Mouse (Mus musculus): ENCODE data around the gene Ets1. TPM values are rescaled to one million over a fixed set of nuclear protein-coding genes. Genes with fewer than 3 reads are reported as not detected.

The Ets1 gene
- polyA plus RNA-seq, 1 experiment from 2014 or later, result 78.2 TPM

GRCm38 (mm10) chr9:32756002-32756401, 120.0 kb downstream of the Ets1 start:
- no peaks in the 10 kb centered on the region for H3K9me3 ChIP-seq (ENCODE audit: low read length)
- ATAC-seq, result no peak
- H3K9ac ChIP-seq (replicated peaks; ENCODE audit: low read depth), result no peak overlapping the region
- WGBS, result 69% methylated on average over 2 of the region's 2 CpGs
- no peaks in the 10 kb centered on the region for H3K27me3 ChIP-seq (replicated peaks; ENCODE audit: insufficient read depth, low read length)
- peaks cover 14% of the 10 kb centered on the region for H3K36me3 ChIP-seq (ENCODE audit: insufficient read depth, low read length)
- no peak overlapping the region for H3K4me3 ChIP-seq (ENCODE audit: low read depth, low read length)
- no peak for DNase-seq (ENCODE audit: low spot score)
- no peaks in the 10 kb centered on the region for H3K4me1 ChIP-seq (ENCODE audit: insufficient read depth, low read depth, low read length)
- no peak overlapping the region for H3K4me2 ChIP-seq (replicated peaks; ENCODE audit: low read depth, low read length)
- no peak overlapping the region for H3K27ac ChIP-seq (ENCODE audit: low read length)
- TF ChIP-seq EP300 (IDR thresholded peaks at IDR 0.05) (no peak), CTCF (IDR thresholded peaks at IDR 0.05) (no peak)

- Histone ChIP-seq H3K9ac (replicated peaks; ENCODE audit: low read depth) (no peak overlapping the region), H3K4me3 (ENCODE audit: low read depth, low read length) (no peak overlapping the region), H3K36me3 (ENCODE audit: insufficient read depth, low read length) (peaks cover 8% of the 10 kb centered on the region), H3K27ac (ENCODE audit: low read length) (no peak overlapping the region), H3K27me3 (replicated peaks; ENCODE audit: insufficient read depth, low read length) (no peaks in the 10 kb centered on the region), H3K4me1 (ENCODE audit: insufficient read depth, low read depth, low read length) (no peaks in the 10 kb centered on the region), H3K9me3 (ENCODE audit: low read length) (no peaks in the 10 kb centered on the region), H3K4me2 (replicated peaks; ENCODE audit: low read depth, low read length) (no peak overlapping the region)
- DNase-seq (ENCODE audit: low spot score) (no peak), ATAC-seq (no peak)
- WGBS, result 87% methylated on average over 5 of the region's 5 CpGs
- TF ChIP-seq EP300 (IDR thresholded peaks at IDR 0.05), result no peak
- TF ChIP-seq CTCF (IDR thresholded peaks at IDR 0.05), result no peak
Observed at GRCm38 (mm10) chr9:32758280-32758905, 122.4 kb downstream of the Ets1 start.

- Histone ChIP-seq H3K4me2 (replicated peaks; ENCODE audit: low read depth, low read length) (no peak overlapping the region), H3K4me1 (ENCODE audit: insufficient read depth, low read depth, low read length) (no peaks in the 10 kb centered on the region), H3K27me3 (replicated peaks; ENCODE audit: insufficient read depth, low read length) (no peaks in the 10 kb centered on the region), H3K9ac (replicated peaks; ENCODE audit: low read depth) (no peak overlapping the region), H3K9me3 (ENCODE audit: low read length) (no peaks in the 10 kb centered on the region), H3K4me3 (ENCODE audit: low read depth, low read length) (no peak overlapping the region), H3K36me3 (ENCODE audit: insufficient read depth, low read length) (no peaks in the 10 kb centered on the region), H3K27ac (ENCODE audit: low read length) (peak overlapping the region; percentile 64; the same call in 1 of the 2 replicates)
- ATAC-seq (peak; percentile 46), DNase-seq (ENCODE audit: low spot score) (no peak)
- TF ChIP-seq CTCF (IDR thresholded peaks at IDR 0.05) (no peak), EP300 (IDR thresholded peaks at IDR 0.05) (peak; percentile 19; the same call in 1 of the 2 replicates)
- WGBS, result 42% methylated on average over 4 of the region's 4 CpGs
Observed at GRCm38 (mm10) chr9:32760649-32761157, 124.7 kb downstream of the Ets1 start.

- DNase-seq (ENCODE audit: low spot score) (peak; percentile 48), ATAC-seq (peak; percentile 78)
- no peak overlapping the region for H3K9ac ChIP-seq (replicated peaks; ENCODE audit: low read depth)
- no peaks in the 10 kb centered on the region for H3K36me3 ChIP-seq (ENCODE audit: insufficient read depth, low read length)
- no peaks in the 10 kb centered on the region for H3K4me1 ChIP-seq (ENCODE audit: insufficient read depth, low read depth, low read length)
- no peaks in the 10 kb centered on the region for H3K27me3 ChIP-seq (replicated peaks; ENCODE audit: insufficient read depth, low read length)
- TF ChIP-seq CTCF (IDR thresholded peaks at IDR 0.05) (no peak), EP300 (IDR thresholded peaks at IDR 0.05) (peak; percentile 94)
- H3K27ac ChIP-seq (ENCODE audit: low read length), result peak overlapping the region; percentile 64; the same call in 1 of the 2 replicates
- no peaks in the 10 kb centered on the region for H3K9me3 ChIP-seq (ENCODE audit: low read length)
- H3K4me3 ChIP-seq (ENCODE audit: low read depth, low read length), result no peak overlapping the region
- WGBS, result 47% methylated on average over 2 of the region's 2 CpGs
- H3K4me2 ChIP-seq (replicated peaks; ENCODE audit: low read depth, low read length), result no peak overlapping the region
Observed at GRCm38 (mm10) chr9:32761326-32761725, 125.3 kb downstream of the Ets1 start.

- Histone ChIP-seq H3K36me3 (ENCODE audit: insufficient read depth, low read length) (no peaks in the 10 kb centered on the region), H3K4me1 (ENCODE audit: insufficient read depth, low read depth, low read length) (no peaks in the 10 kb centered on the region), H3K4me3 (ENCODE audit: low read depth, low read length) (no peak overlapping the region), H3K4me2 (replicated peaks; ENCODE audit: low read depth, low read length) (no peak overlapping the region), H3K27ac (ENCODE audit: low read length) (no peak overlapping the region), H3K9me3 (ENCODE audit: low read length) (no peaks in the 10 kb centered on the region), H3K9ac (replicated peaks; ENCODE audit: low read depth) (no peak overlapping the region), H3K27me3 (replicated peaks; ENCODE audit: insufficient read depth, low read length) (no peaks in the 10 kb centered on the region)
- ATAC-seq (no peak), DNase-seq (ENCODE audit: low spot score) (no peak)
- 60% methylated on average over 9 of the region's 9 CpGs for WGBS
- TF ChIP-seq CTCF (IDR thresholded peaks at IDR 0.05), result no peak
- no peak for TF ChIP-seq EP300 (IDR thresholded peaks at IDR 0.05)
Observed at GRCm38 (mm10) chr9:32764374-32764773, 128.4 kb downstream of the Ets1 start.

GRCm38 (mm10) chr9:32765123-32765522, 129.1 kb downstream of the Ets1 start:
- ATAC-seq, result no peak

More at GRCm38 (mm10) chr9:32765123-32765522, 129.1 kb downstream of the Ets1 start:
- H3K4me2 ChIP-seq (replicated peaks; ENCODE audit: low read depth, low read length), result no peak overlapping the region
- H3K4me3 ChIP-seq (ENCODE audit: low read depth, low read length), result no peak overlapping the region
- H3K9me3 ChIP-seq (ENCODE audit: low read length), result no peaks in the 10 kb centered on the region
- H3K9ac ChIP-seq (replicated peaks; ENCODE audit: low read depth), result no peak overlapping the region
- H3K27me3 ChIP-seq (replicated peaks; ENCODE audit: insufficient read depth, low read length), result no peaks in the 10 kb centered on the region
- H3K4me1 ChIP-seq (ENCODE audit: insufficient read depth, low read depth, low read length), result no peaks in the 10 kb centered on the region
- H3K27ac ChIP-seq (ENCODE audit: low read length), result no peak overlapping the region
- no peak for TF ChIP-seq CTCF (IDR thresholded peaks at IDR 0.05)
- no peak for TF ChIP-seq EP300 (IDR thresholded peaks at IDR 0.05)
- DNase-seq (ENCODE audit: low spot score), result no peak
- 94% methylated on average over 3 of the region's 3 CpGs for WGBS
- H3K36me3 ChIP-seq (ENCODE audit: insufficient read depth, low read length), result no peaks in the 10 kb centered on the region
